Mouse (Mus musculus) gastrocnemius, adult 8-10 months (tissue): ENCODE measurements at regions not wholly inside any gene's neighbourhood (a gene's known extent, or its start where the extent isn't known, plus 50 kb on each side); places are given as distances from the start of the nearest gene placed in this dataset.

Experiments used
- DNase-seq, 2 experiments: peaks; one replicate each; pipeline ENCODE4 v3.0.0; 2022; ENCODE audit warnings: low spot score in 2 of 2

- no peak for DNase-seq
Measured at GRCm38 (mm10) chr12:77179138-77179537, 58.8 kb upstream of the Fut8 start.

DNA sequence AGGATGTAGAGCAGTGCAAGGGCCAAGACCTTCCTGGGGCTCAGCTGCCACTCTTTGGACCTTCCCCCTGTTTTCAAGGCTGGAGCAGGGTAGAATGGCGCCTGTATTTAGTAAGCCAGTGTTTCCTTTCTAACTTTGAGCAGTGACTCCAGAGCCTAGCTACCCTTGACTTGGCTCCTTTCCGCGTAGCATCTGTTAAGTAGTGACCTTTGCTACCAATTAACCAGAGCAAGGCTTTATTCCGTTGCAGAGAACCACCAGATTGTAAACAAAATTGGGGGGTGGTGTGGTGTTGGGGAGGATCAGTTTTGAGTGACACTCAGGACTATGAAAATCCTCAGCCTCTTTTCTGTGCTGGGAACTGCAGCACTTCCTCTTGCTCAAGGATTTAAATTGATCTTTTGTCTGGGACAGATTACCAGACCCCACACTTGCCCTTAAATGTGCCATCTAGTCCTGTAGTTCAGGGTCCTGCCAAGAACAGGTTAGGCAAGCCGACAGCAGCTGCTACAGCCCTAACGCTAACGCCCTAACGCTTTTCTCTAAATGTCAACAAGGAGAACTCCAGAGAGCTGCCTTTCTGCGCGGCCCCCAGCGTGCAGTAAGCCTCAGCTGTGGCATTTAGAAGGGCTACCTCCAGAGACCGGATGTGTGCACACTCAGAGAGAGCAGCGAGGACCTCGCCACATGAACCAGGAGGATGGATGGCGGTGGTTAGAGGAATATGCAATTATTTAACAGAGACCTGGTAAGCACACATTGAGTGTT lies 59.9 kb upstream of the Fut8 start:
- no peak for DNase-seq

DNA sequence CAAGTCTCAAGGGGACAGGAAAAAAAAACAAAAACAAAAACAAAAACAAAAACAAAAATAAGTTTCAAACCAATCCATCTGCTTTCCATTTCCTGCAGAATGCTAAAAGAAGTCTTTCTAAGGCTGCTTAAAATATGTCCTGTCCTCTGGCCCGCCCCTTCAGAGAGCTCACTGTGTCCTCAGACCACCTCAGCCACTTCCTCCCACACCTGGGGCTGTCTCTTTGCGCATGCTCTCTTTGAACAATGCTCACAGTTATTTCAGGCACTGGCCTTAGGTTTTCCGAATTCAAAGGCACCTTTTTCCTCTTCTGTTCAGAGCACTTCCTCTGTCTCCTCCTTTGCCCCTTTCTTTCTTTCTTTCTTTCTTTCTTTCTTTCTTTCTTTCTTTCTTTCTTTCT lies 60.6 kb upstream of the Fut8 start:
- no peak for DNase-seq

- DNase-seq = no peak
Measured at GRCm38 (mm10) chr12:77174032-77174431, 63.9 kb upstream of the Fut8 start.

GRCm38 (mm10) chr12:77172540-77172939 lies 65.4 kb upstream of the Fut8 start:
- no peak for DNase-seq

DNA sequence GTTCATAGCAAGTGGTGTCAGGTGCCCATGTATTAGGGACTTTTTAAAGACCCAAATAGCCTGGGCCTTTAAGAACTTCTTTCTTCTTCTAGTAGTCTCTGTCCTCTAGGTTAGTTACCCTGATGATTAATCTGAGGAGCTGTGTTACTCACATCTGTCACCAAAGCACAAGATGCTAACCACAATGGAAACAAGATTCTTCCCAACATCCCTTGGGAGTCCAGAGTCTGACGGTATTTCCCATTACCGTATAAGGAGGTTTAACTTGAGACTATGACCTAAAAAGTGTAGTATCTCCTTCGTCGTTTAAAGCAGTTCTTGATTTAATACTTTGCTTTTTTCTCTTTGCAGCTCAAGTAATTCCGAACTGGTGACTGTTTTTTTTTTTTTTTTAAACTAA lies 67.7 kb upstream of the Fut8 start:
- no peak for DNase-seq

GRCm38 (mm10) chr12:77168367-77168766 lies 69.6 kb upstream of the Fut8 start:
- no peak for DNase-seq

GRCm38 (mm10) chr12:77156698-77157097 lies 81.2 kb upstream of the Fut8 start:
- DNase-seq = no peak

DNA sequence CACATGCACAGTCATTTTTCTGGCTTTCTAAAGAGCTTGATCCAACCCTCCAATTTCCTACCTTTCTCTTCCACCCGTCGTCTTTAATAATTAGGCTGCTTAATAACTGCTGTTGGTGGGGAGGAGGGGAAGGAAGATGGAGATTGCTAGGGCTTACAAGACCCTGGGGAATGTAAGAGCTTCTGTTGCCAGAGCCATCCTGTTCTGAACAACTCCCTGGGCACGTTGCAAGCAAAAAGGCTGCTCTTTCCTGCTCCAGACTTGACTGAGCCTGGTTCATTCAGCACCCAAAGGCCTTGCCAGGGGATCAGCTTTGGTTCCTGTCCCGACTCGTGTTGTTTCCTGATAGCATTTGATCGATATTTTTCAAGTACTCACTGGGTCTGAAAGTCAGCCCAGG lies 82.3 kb upstream of the Fut8 start:
- DNase-seq = no peak

- DNase-seq = no peak
Measured at GRCm38 (mm10) chr12:77151471-77151870, 86.5 kb upstream of the Fut8 start.

DNA sequence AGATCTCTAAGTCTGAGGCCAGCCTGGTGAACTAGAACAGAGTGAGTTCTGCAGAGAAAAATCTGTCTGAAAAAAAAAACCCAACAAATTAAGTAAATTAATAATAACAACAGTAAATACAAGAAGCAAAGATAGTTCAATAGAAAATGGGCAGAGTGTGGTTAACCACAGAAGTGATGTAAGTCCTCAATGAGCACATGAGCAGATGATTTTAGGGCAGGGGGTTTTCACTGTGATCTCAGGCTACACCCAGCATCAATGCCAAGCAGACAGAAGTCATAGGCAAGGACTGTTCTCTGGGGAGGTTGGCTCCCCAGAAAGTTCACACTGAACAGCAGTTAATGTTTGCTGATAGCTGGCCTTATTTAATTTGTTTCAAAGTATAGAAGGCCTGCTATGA lies 88.1 kb upstream of the Fut8 start:
- DNase-seq = no peak

GRCm38 (mm10) chr12:77148146-77148545 lies 89.8 kb upstream of the Fut8 start:
- DNase-seq = no peak

GRCm38 (mm10) chr12:77143958-77144357 lies 94.0 kb upstream of the Fut8 start:
- DNase-seq = no peak

GRCm38 (mm10) chr12:77143521-77143920 lies 94.4 kb upstream of the Fut8 start:
- DNase-seq = no peak

- no peak for DNase-seq
Measured at GRCm38 (mm10) chr12:77143105-77143504, 94.8 kb upstream of the Fut8 start.

GRCm38 (mm10) chr12:77142224-77142623 lies 95.7 kb upstream of the Fut8 start:
- DNase-seq = no peak

GRCm38 (mm10) chr12:77141260-77142201 lies 96.4 kb upstream of the Fut8 start:
- no peak for DNase-seq

GRCm38 (mm10) chr12:77140656-77141055 lies 97.3 kb upstream of the Fut8 start:
- DNase-seq = no peak

- peak in 1 of 2 experiments; percentile 4 for DNase-seq
Measured at GRCm38 (mm10) chr12:77140141-77140540, 97.8 kb upstream of the Fut8 start.

DNA sequence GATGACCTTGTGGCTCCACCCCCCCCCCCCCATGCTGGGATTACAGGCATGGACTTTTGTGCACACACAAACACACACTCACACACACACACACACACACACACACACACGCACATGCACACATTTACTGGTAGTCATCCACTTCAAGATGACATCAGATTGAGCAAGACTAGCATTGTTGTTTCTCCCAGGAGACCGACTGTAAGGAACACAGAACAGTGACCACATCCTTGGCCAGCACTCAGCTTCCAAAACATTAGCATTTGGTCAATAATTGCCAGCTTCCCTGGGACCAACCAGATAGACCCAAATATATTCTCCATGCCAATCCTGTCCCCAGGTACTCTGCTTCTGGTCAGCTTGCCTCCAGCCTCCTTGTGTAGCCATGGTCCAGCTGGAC lies 98.2 kb upstream of the Fut8 start:
- no peak for DNase-seq

- no peak for DNase-seq
Measured at GRCm38 (mm10) chr12:77138506-77139201, 99.3 kb upstream of the Fut8 start.

GRCm38 (mm10) chr12:77137291-77137830 lies 100.6 kb upstream of the Fut8 start:
- DNase-seq = no peak
